Mouse (Mus musculus) ES-E14 (cell line): ENCODE measurements around the gene Galns. TPM values are rescaled to one million over a fixed set of nuclear protein-coding genes. Genes with fewer than 3 reads are reported as not detected.

Source experiments
- DNase-seq: peaks from one replicate; pipeline ENCODE4 v3.0.0-alpha.2; 2013; ENCODE audit warnings: low read depth, low spot score
- H3K27ac ChIP-seq: 2 replicates; pipeline ENCODE4 v1.5.1; 2012; ENCODE audit warnings: low read depth, mild to moderate bottlenecking, low read length, moderate library complexity, mixed read lengths; ENCODE audit not compliant: poor library complexity, insufficient read depth, severe bottlenecking
- H3K36me3 ChIP-seq: 2 replicates; pipeline ENCODE4 v1.6.1; 2012; ENCODE audit warnings: mild to moderate bottlenecking, low read length, moderate library complexity, mixed read lengths; ENCODE audit not compliant: control insufficient read depth, poor library complexity, insufficient read depth, severe bottlenecking
- H3K4me1 ChIP-seq, 2 experiments: fragments of 150-350 bp in 1 of 2; sonication (generic) in 1 of 2; 2 replicates each; pipeline ENCODE4 v1.6.1; 2012; ENCODE audit warnings: low read length in 2 of 2, mild to moderate bottlenecking in 1 of 2, mixed read lengths in 1 of 2; ENCODE audit not compliant: control insufficient read depth in 2 of 2, insufficient read depth in 2 of 2, poor library complexity in 1 of 2
- H3K4me3 ChIP-seq, 2 experiments: fragments of 150-350 bp in 1 of 2; sonication (generic) in 1 of 2; 2 replicates each; pipeline ENCODE4 v1.5.1; 2012; ENCODE audit warnings: low read length in 2 of 2, low read depth in 1 of 2, mild to moderate bottlenecking in 1 of 2, mixed read lengths in 1 of 2; ENCODE audit not compliant: insufficient read depth in 1 of 2, poor library complexity in 1 of 2, severe bottlenecking in 1 of 2
- H3K9ac ChIP-seq: 2 replicates; pipeline ENCODE4 v1.6.1; 2012; ENCODE audit warnings: low read depth, mild to moderate bottlenecking, low read length, mixed read lengths; ENCODE audit not compliant: poor library complexity, insufficient read depth, severe bottlenecking
- H3K9me3 ChIP-seq: fragments of 150-350 bp; sonication (generic); 2 replicates; pipeline ENCODE4 v1.6.1; 2012; ENCODE audit warnings: low read depth, mild to moderate bottlenecking, low read length; ENCODE audit not compliant: control insufficient read depth, insufficient read depth
- CHD2 ChIP-seq: IDR thresholded peaks from 2 replicates; pipeline ENCODE4 v1.6.1; 2014; ENCODE audit warnings: mild to moderate bottlenecking, low read depth, low read length, inconsistent platforms
- HCFC1 ChIP-seq: IDR thresholded peaks from 2 replicates; pipeline ENCODE4 v1.6.1; 2012; ENCODE audit warnings: low read length, inconsistent platforms, borderline replicate concordance; ENCODE audit not compliant: insufficient read depth
- MAFK ChIP-seq: IDR thresholded peaks from 2 replicates; pipeline ENCODE4 v1.6.1; 2014; ENCODE audit warnings: mild to moderate bottlenecking, low read depth, low read length, inconsistent platforms; ENCODE audit not compliant: insufficient read depth
- ZC3H11A ChIP-seq: IDR thresholded peaks from 2 replicates; pipeline ENCODE4 v1.6.1; 2012; ENCODE audit warnings: low read depth, mild to moderate bottlenecking, inconsistent platforms, low read length, borderline replicate concordance
- ZNF384 ChIP-seq: IDR thresholded peaks from 2 replicates; pipeline ENCODE4 v1.6.1; 2012; ENCODE audit warnings: low read depth, low read length, inconsistent platforms
- in situ Hi-C, 2 experiments: fragments of 600-800 bp; cut with MboI; formaldehyde crosslinking; loops; one replicate each; pipeline ENCODE4 v1.15.1; 2025; ENCODE audit warnings: low sequenced_read_pairs in 2 of 2, inconsistent platforms in 1 of 2; ENCODE audit not compliant: unreplicated experiment in 2 of 2
- total RNA-seq: library from RNA; depleted of rRNA; stranded (reverse); fragments of 300-350 nt; gene quantifications from 2 replicates; pipeline ENCODE4 v1.2.3, GENCODE M21; 2012; rRNA removed

The Galns gene
- 8.9 and 9.2 TPM in 2 replicates for total RNA-seq

- H3K36me3 ChIP-seq = no peaks in the 10 kb centered on the region
- H3K27ac ChIP-seq = no peak within 1 kb of the TSS
- TF ChIP-seq CHD2 (no peak), MAFK (no peak), ZC3H11A (no peak), HCFC1 (no peak), ZNF384 (no peak)
- no peaks in the 10 kb centered on the region for H3K9me3 ChIP-seq
- H3K4me1 ChIP-seq = no peaks in the 10 kb centered on the region
- H3K4me3 ChIP-seq = peak within 1 kb of the TSS; percentile 83 to 87
- H3K9ac ChIP-seq = peak within 1 kb of the TSS; percentile 81
- peak; percentile 96 for DNase-seq
- in situ Hi-C loops = loop anchor here in 1 of 2 experiments (10.0 kb wide), 1 partner anchor 213 kb away; no protein-coding TSS in a partner anchor
Measured at GRCm38 (mm10) chr8:122611295-122612133, at the start of gene Galns, which contains the start of gene Trappc2l. Gene Galns, minus strand, starts transcription at chr8:122611463. Gene Trappc2l, plus strand, starts transcription at chr8:122611640.

GRCm38 (mm10) chr8:122660022-122660421 lies 48.8 kb upstream of the Galns start:
- H3K9me3 ChIP-seq = no peaks in the 10 kb centered on the region
- in situ Hi-C loops = no loop called here
- H3K4me3 ChIP-seq = no peak overlapping the region
- no peaks in the 10 kb centered on the region for H3K4me1 ChIP-seq
- H3K27ac ChIP-seq = no peak overlapping the region
- no peak for DNase-seq
- no peak overlapping the region for H3K9ac ChIP-seq
- no peak for TF ChIP-seq CHD2
- TF ChIP-seq ZC3H11A = peak; percentile 19; the same call in 1 of the 2 replicates
- no peaks in the 10 kb centered on the region for H3K36me3 ChIP-seq

- H3K36me3 ChIP-seq = no peaks in the 10 kb centered on the region
- in situ Hi-C loops = no loop called here
- H3K9ac ChIP-seq = no peak overlapping the region
- TF ChIP-seq ZNF384 (no peak), HCFC1 (no peak), CHD2 (no peak), MAFK (no peak)
- no peak for DNase-seq
- no peaks in the 10 kb centered on the region for H3K4me1 ChIP-seq
- no peak overlapping the region for H3K4me3 ChIP-seq
- no peaks in the 10 kb centered on the region for H3K9me3 ChIP-seq
- no peak overlapping the region for H3K27ac ChIP-seq
Measured at GRCm38 (mm10) chr8:122658807-122659160, 47.5 kb upstream of the Galns start.

- in situ Hi-C loops = no loop called here
- H3K9ac ChIP-seq = no peak overlapping the region
- H3K9me3 ChIP-seq = no peaks in the 10 kb centered on the region
- H3K36me3 ChIP-seq = no peaks in the 10 kb centered on the region
- no peak overlapping the region for H3K4me3 ChIP-seq
- H3K27ac ChIP-seq = no peak overlapping the region
- DNase-seq = no peak
- H3K4me1 ChIP-seq = peaks cover 0 to 2% of the 10 kb centered on the region in 2 experiments; a peak in 1 of 4 replicates
- TF ChIP-seq ZC3H11A (no peak), MAFK (no peak), HCFC1 (no peak), ZNF384 (no peak), CHD2 (no peak)
Measured at GRCm38 (mm10) chr8:122658149-122658806, 47.0 kb upstream of the Galns start.
